ENCODE assay signal across 11 mouse cellular contexts in the genomic region with DNA sequence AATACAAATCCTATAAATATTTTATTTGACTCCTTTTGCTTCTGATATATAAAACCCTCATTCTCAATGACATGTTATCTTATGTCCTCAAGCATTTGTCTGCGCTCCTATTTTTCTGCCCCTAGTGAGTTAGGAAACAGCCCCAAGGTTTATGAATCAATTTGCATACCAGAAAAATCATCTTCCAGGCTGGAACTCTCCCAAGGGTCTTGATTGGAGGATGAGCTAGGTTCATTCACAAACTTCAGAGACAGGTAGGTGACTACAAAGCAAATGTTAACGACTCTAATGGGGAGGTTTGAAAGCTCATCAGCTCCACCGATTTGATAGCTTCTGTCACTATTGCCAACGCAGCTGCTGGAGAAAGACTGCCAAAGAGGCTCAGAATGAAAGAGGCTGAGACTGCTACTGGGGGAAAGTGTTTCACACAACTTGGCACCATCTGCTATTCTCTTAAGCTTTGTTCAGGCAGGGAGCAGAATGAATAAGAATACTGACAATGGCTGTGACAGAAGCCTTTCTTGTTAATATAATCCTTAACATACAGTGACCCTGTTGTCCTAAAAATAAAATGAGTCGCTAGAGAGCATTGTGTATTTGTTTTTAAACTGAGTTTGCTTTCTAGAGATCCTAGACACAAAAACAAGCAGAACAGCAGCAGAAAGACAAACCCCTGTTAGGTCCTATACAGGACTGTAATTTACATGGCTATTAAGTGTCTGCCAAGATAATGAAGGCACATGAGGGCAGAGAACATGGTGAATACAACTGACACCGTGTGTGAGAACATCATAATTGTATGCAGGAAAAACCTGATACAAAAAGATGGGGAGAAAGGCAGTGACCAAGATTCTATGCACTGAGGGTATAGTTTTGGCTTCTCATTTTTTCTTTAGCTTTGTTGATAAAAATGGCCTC.
A peak's percentile ranks its signal among the peaks of the same experiment; 100 is the strongest.
DNase-seq lines count a peak whose midpoint lies in the region; ATAC-seq lines count a peak whose summit lies in the region.
"Had no signal": no experiment of that assay in that cellular context is flagged by ENCODE, and none has a peak within 500 bp of the region (broad histone marks: within the 10 kb centered on the region; RNA-seq: fewer than 3 reads in every experiment).

No protein-coding gene starts in this region.

- no peaks in the 10 kb centered on the region; the same call in 1 of the 2 replicates for H3K4me1 ChIP-seq in hindbrain, embryonic 11.5 days (replicated peaks; ENCODE audit: control insufficient read depth, insufficient read depth, low read length)
- H3K4me1 ChIP-seq: intestine, embryonic 15.5 days had no signal

- H3K9ac ChIP-seq in hindbrain, embryonic 11.5 days (ENCODE audit: low read depth, low read length): no peak overlapping the region
- H3K9ac ChIP-seq: intestine, embryonic 15.5 days had no signal

- H3K9me3 ChIP-seq in hindbrain, embryonic 11.5 days (ENCODE audit: control insufficient read depth, low read length): no peaks in the 10 kb centered on the region
- H3K9me3 ChIP-seq: intestine, embryonic 15.5 days had no signal

- WGBS in hindbrain, embryonic 11.5 days: 51% methylated on average over 6 of the region's 6 CpGs

- no peaks in the 10 kb centered on the region for H3K36me3 ChIP-seq in hindbrain, embryonic 11.5 days (ENCODE audit: control insufficient read depth, insufficient read depth, low read length)
- H3K36me3 ChIP-seq: intestine, embryonic 15.5 days had no signal

- H3K27me3 ChIP-seq in hindbrain, embryonic 11.5 days (ENCODE audit: control insufficient read depth, insufficient read depth, low read length): no peaks in the 10 kb centered on the region
- H3K27me3 ChIP-seq: intestine, embryonic 15.5 days had no signal

- DNase-seq in embryo, embryonic 10 days (ENCODE audit: low spot score): peak; percentile 11
- no peak for DNase-seq in embryo, embryonic 9.5 days (ENCODE audit: extremely low spot score)
- peak; percentile 26 for DNase-seq in hindbrain, embryonic 11.5 days (ENCODE audit: low spot score)
- DNase-seq in left cerebral cortex, postnatal 14 days (ENCODE audit: low spot score in 2 of 2): peak; percentile 52 to 57
- DNase-seq in right cerebral cortex, adult 2 months (ENCODE audit: low spot score in 2 of 2): peak; percentile 32 to 40
- no peak for DNase-seq in ovary, adult 18-20 months (ENCODE audit: low spot score)
- DNase-seq in gastrocnemius, postnatal 36 days: no peak
- no peak for DNase-seq in kidney, adult 11 months
- DNase-seq: adrenal gland, postnatal 14 days; lung, postnatal 14 days had no signal

- no peak overlapping the region for H3K27ac ChIP-seq in hindbrain, embryonic 11.5 days (ENCODE audit: low read depth, low read length)
- H3K27ac ChIP-seq: intestine, embryonic 15.5 days had no signal

- no peak overlapping the region for H3K4me2 ChIP-seq in hindbrain, embryonic 11.5 days (replicated peaks; ENCODE audit: low read depth, low read length)
- H3K4me2 ChIP-seq: intestine, embryonic 15.5 days had no signal

- ATAC-seq in hindbrain, embryonic 11.5 days (ENCODE audit: low FRiP score): peak; percentile 86
- ATAC-seq: intestine, embryonic 15.5 days had no signal

- intact Hi-C loops in left cerebral cortex, postnatal 14 days (cut with DNase I): no loop called here
- intact Hi-C loops in gastrocnemius, postnatal 36 days (cut with DNase I): no loop called here

- no peak overlapping the region for H3K4me3 ChIP-seq in hindbrain, embryonic 11.5 days (ENCODE audit: low read depth, low read length)
- H3K4me3 ChIP-seq: intestine, embryonic 15.5 days had no signal

Comparison
In these comparisons a context has a peak if more than half of its experiments do, and no peak if none do; other contexts are left out.
1. DNase-seq: peak in embryo, embryonic 10 days (single experiment), hindbrain, embryonic 11.5 days (single experiment), left cerebral cortex, postnatal 14 days (2 of 2) and right cerebral cortex, adult 2 months (2 of 2); none in embryo, embryonic 9.5 days (single experiment), ovary, adult 18-20 months (single experiment), gastrocnemius, postnatal 36 days (0 of 2) and kidney, adult 11 months (single experiment).